Mouse (Mus musculus) T-helper 2 cell (primary cell): ENCODE results near the gene Olfr521.
"Not testable (repeated sequence)": the region's sequence is repeated elsewhere in the genome, so short reads cannot be mapped to it uniquely, and the experiment has no call there.

ENCODE experiments used
- in situ Hi-C: fragments of 300-600 bp; cut with MboI, MseI; formaldehyde crosslinking; loops from one replicate; pipeline ENCODE4 v1.15.1; 2025; ENCODE audit warnings: high pct_unique_total_duplicates

The Olfr521 gene

DNA sequence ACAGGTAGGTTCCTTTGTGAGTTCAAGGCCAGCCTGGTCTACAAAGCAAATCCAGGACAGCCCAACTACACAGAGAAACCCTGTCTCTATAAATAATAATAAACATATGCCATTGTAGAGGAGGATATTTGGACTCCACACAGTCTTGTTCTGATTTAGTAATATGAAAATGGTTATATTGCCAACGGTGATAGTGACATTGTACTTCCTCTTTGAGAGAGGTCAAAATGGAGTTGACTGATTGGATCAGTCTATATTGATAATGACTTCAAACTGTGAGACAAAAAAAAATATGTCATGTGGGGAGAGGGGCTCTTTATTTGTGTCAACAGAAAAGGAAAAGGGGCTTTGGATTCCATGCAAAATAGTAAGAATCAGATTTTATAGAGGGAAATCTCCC, 42.0 kb downstream of the Olfr521 start:
- in situ Hi-C loops: no loop called here

DNA sequence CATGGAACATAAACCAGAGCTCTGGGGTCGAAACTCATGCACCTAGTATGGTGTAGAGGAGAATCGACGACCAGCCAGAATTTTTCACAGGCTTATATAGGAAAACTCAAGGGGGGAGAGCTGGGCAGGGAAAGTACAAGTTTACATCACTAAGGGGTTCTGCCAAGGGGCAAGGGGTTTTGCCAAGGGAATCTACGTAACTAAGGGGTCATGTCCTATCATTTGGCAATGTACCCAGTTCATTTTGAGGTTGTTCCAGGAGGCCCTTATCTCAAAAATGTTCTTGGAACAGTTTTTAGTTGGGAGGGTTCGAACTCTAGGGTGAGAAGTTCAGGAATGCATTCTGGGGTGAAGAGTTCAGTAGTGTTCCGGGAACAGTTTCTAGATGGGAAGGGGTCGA, 43.7 kb downstream of the Olfr521 start:
- in situ Hi-C loops: not testable (repeated sequence)

DNA sequence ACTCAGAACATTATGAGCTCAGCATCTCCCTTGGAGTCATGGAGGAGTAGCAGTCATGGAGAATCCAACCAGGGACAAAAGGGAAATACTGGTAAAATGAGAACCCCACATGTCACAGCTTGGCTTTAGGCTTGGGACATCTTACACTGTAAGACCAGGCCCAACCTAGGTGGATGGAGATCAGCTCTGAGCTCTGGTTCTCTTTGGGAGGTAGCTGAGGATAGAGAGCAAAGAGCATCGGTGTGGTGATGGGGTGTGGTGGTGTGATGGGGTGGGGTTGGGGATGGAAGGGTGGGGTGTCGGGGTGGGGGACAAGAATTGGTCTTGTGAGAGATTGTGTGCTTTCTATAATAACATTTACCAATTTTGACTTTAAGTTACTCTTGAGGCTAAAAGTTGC, 47.5 kb downstream of the Olfr521 start:
- in situ Hi-C loops: no loop called here

DNA sequence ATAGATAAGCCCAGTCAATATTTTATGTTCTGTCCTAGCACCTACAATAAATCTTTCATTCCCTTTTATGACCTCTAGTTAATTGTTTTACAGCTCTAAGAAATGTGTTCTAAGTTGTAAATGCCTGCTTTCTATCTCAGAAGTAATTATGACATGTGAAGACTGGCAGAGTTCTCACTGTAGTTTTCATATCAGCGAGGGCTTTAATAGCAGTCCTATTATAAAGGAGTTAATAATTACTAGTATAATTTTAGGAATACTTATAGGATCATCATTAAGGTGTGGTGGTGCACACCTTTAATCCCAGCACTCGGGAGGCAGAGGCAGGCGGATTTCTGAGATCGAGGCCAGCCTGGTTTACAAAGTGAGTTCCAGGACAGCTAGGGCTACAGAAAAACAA, 48.4 kb downstream of the Olfr521 start:
- in situ Hi-C loops: no loop called here

DNA sequence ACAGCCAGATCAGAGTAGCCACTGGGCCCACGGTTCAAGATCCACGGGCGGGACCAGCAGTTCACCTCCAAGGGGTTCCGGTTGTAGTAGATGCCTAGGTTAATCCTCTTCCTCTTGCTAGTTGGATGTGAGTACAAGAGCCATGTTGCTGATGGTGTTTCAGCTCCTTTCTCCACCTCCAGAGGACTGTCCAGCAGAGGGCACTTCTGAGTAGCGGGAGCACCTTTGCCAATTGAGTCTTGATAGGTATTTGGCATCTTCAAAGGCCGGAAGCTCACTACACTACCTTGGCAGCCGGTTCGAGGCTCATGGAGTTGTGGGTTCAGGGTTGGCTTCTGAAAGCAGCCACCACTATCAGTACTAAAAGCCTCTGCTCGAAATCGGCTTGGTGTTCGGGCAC, 50.1 kb downstream of the Olfr521 start:
- in situ Hi-C loops: no loop called here

DNA sequence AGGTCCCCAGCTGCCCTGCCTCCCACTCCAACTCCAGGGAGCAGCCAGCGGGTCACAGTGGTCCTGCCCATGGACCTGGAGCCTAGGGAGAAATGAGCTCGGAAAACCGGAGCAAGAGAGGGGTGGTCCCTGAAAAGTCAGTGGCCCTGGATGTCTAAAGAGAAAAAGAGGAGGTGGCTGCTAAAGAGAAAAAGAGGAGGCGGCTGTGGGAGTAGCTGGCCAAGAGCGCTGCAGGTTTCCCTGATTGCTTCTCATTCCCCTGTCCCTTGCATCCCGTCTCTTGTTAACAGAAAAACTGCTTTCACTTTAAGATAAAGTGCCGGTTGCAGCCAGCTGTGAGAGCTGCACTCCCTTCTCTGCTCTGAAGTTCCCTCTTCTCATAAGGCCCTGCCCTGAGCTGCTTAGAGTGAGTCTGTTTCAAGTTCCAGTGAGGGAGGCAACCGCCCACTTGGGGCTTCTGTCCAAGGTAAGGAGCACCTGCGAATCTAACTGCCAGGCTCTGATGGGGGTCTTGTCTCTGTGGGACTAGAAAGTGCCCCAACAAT, 54.9 kb downstream of the Olfr521 start:
- in situ Hi-C loops: not testable (repeated sequence)
